Mouse (Mus musculus): ENCODE data around the gene Fgf22.

- TF ChIP-seq GATA1 (IDR thresholded peaks at IDR 0.05; ENCODE audit: borderline replicate concordance, low read length) (no peak), FLI1 (IDR thresholded peaks at IDR 0.05; ENCODE audit: low read length) (no peak)
These were observed 5.8 kb downstream of the Fgf22 start for GRCm38 (mm10) chr10:79760603-79761143.

Data from megakaryocyte, embryonic 14.5 days (primary cell).